Mouse (Mus musculus) kidney, adult 2 months (tissue): Measurements from ENCODE around the gene Crybg1. TPM values are rescaled to one million over a fixed set of nuclear protein-coding genes. Genes with fewer than 3 reads are reported as not detected.

Experiments used
- DNase-seq: peaks from one replicate; pipeline ENCODE4 v3.0.0; 2021
- H3K27ac ChIP-seq: fragments of 200-500 bp; 2 replicates; pipeline ENCODE4 v1.5.1; 2012; ENCODE audit warnings: low read depth, low read length, control low read depth, inconsistent platforms; ENCODE audit not compliant: insufficient read depth
- H3K27me3 ChIP-seq: fragments of 200-500 bp; replicated peaks from 2 replicates; pipeline ENCODE4 v1.6.1; 2012; ENCODE audit warnings: mild to moderate bottlenecking, moderate library complexity, low read length, inconsistent platforms; ENCODE audit not compliant: control insufficient read depth, insufficient read depth
- H3K36me3 ChIP-seq: fragments of 200-500 bp; 2 replicates; pipeline ENCODE4 v1.6.1; 2012; ENCODE audit warnings: mild to moderate bottlenecking, moderate library complexity, low read length, inconsistent platforms; ENCODE audit not compliant: control insufficient read depth, insufficient read depth
- H3K4me1 ChIP-seq: fragments of 200-500 bp; 2 replicates; pipeline ENCODE4 v1.6.1; 2011; ENCODE audit warnings: low read length; ENCODE audit not compliant: control insufficient read depth, insufficient read depth
- H3K4me3 ChIP-seq: fragments of 200-500 bp; 2 replicates; pipeline ENCODE4 v1.5.1; 2011; ENCODE audit warnings: mild to moderate bottlenecking, low read depth, low read length, control low read depth; ENCODE audit not compliant: insufficient read depth
- CTCF ChIP-seq: fragments of 200-500 bp; conservative IDR thresholded peaks from 2 replicates; pipeline ENCODE4 v1.5.1; 2011; ENCODE audit warnings: low read depth, mild to moderate bottlenecking, control low read depth, low read length, moderate library complexity, mixed read lengths; ENCODE audit not compliant: insufficient read depth, insufficient read length
- POLR2A ChIP-seq: fragments of 200-500 bp; IDR thresholded peaks from one replicate; pipeline ENCODE4 v1.6.1; 2011; ENCODE audit warnings: low read depth, low read length, control low read depth
- WGBS: fragments of 180-500 bp; shearing (Covaris S2); methylation state at CpG from one replicate; pipeline ENCODE4 v1.1.7; 2018; 5-methylcytosine and 5-hydroxymethylcytosine counted together
- polyA plus RNA-seq: library from polyadenylated mRNA; depleted of rRNA; stranded (reverse); fragments of >200 nt; gene quantifications from 2 replicates; pipeline ENCODE4 v1.2.3, GENCODE M21; 2012

Gene Crybg1
- polyA plus RNA-seq, 1 experiment = 4.5 TPM

- no peak overlapping the region for H3K27ac ChIP-seq
- DNase-seq = peak; percentile 19
- 82% methylated on average over 1 of the region's 1 CpGs for WGBS
Measured at GRCm38 (mm10) chr10:44026105-44026504, 122.5 kb downstream of the Crybg1 start.

GRCm38 (mm10) chr10:44024705-44025104 lies 123.9 kb downstream of the Crybg1 start:
- no peak overlapping the region for H3K4me3 ChIP-seq
- DNase-seq = no peak
- no peaks in the 10 kb centered on the region for H3K4me1 ChIP-seq
- no peaks in the 10 kb centered on the region for H3K36me3 ChIP-seq
- no peak for TF ChIP-seq CTCF
- no peaks in the 10 kb centered on the region for H3K27me3 ChIP-seq
- no peak overlapping the region for H3K27ac ChIP-seq
- 63% methylated on average over 10 of the region's 10 CpGs for WGBS

More at GRCm38 (mm10) chr10:44026105-44026504, 122.5 kb downstream of the Crybg1 start:
- Histone ChIP-seq H3K27me3 (no peaks in the 10 kb centered on the region), H3K4me1 (no peaks in the 10 kb centered on the region), H3K4me3 (no peak overlapping the region), H3K36me3 (no peaks in the 10 kb centered on the region)
- no peak for TF ChIP-seq CTCF
- TF ChIP-seq POLR2A = no peak

GRCm38 (mm10) chr10:44020141-44020540 lies 128.5 kb downstream of the Crybg1 start:
- TF ChIP-seq CTCF = no peak
- no peak for TF ChIP-seq POLR2A
- 69% methylated on average over 4 of the region's 4 CpGs for WGBS
- no peaks in the 10 kb centered on the region for H3K36me3 ChIP-seq
- H3K4me1 ChIP-seq = no peaks in the 10 kb centered on the region
- no peak for DNase-seq
- H3K27me3 ChIP-seq = no peaks in the 10 kb centered on the region
- H3K4me3 ChIP-seq = no peak overlapping the region
- no peak overlapping the region for H3K27ac ChIP-seq

GRCm38 (mm10) chr10:44018562-44018961 lies 130.1 kb downstream of the Crybg1 start:
- 80% methylated on average over 4 of the region's 4 CpGs for WGBS
- Histone ChIP-seq H3K27ac (no peak overlapping the region), H3K4me1 (peaks cover 3% of the 10 kb centered on the region; the same call in 1 of the 2 replicates), H3K4me3 (no peak overlapping the region), H3K27me3 (no peaks in the 10 kb centered on the region), H3K36me3 (no peaks in the 10 kb centered on the region)
- no peak for TF ChIP-seq POLR2A
- no peak for TF ChIP-seq CTCF
- no peak for DNase-seq

GRCm38 (mm10) chr10:44015631-44016030 lies 133.0 kb downstream of the Crybg1 start:
- 72% methylated on average over 2 of the region's 2 CpGs for WGBS

GRCm38 (mm10) chr10:44013885-44014284 lies 134.8 kb downstream of the Crybg1 start:
- no peak overlapping the region; the same call in 1 of the 2 replicates for H3K27ac ChIP-seq
- TF ChIP-seq CTCF = no peak
- no peak for TF ChIP-seq POLR2A
- WGBS = 26% methylated on average over 4 of the region's 4 CpGs
- peaks cover 5% of the 10 kb centered on the region; the same call in 1 of the 2 replicates for H3K4me1 ChIP-seq
- no peak overlapping the region for H3K4me3 ChIP-seq
- no peaks in the 10 kb centered on the region for H3K36me3 ChIP-seq
- DNase-seq = no peak
- no peaks in the 10 kb centered on the region for H3K27me3 ChIP-seq

More at GRCm38 (mm10) chr10:44015631-44016030, 133.0 kb downstream of the Crybg1 start:
- Histone ChIP-seq H3K36me3 (no peaks in the 10 kb centered on the region), H3K4me3 (no peak overlapping the region), H3K27me3 (no peaks in the 10 kb centered on the region), H3K4me1 (peaks cover 5% of the 10 kb centered on the region; the same call in 1 of the 2 replicates), H3K27ac (no peak overlapping the region)
- TF ChIP-seq POLR2A (no peak), CTCF (no peak)
- no peak for DNase-seq

GRCm38 (mm10) chr10:44011408-44011807 lies 137.2 kb downstream of the Crybg1 start:
- Histone ChIP-seq H3K36me3 (no peaks in the 10 kb centered on the region), H3K27me3 (no peaks in the 10 kb centered on the region), H3K27ac (no peak overlapping the region), H3K4me1 (peaks cover 10% of the 10 kb centered on the region; the same call in 1 of the 2 replicates), H3K4me3 (no peak overlapping the region)
- no peak for DNase-seq
- 77% methylated on average over 7 of the region's 7 CpGs for WGBS
- TF ChIP-seq CTCF (no peak), POLR2A (no peak)
